Mouse (Mus musculus) megakaryocyte, embryonic 14.5 days (primary cell): ENCODE data around the gene Cd164. TPM values are rescaled to one million over a fixed set of nuclear protein-coding genes. Genes with fewer than 3 reads are reported as not detected.

ENCODE experiments used
- H3K27me3 ChIP-seq: replicated peaks from 2 replicates; pipeline ENCODE3; 2012; ENCODE audit warnings: inconsistent platforms
- H3K36me3 ChIP-seq: replicated peaks from 2 replicates; pipeline ENCODE3; 2012; ENCODE audit warnings: low read length, inconsistent platforms, mixed read lengths
- H3K4me1 ChIP-seq: 2 replicates; pipeline ENCODE4 v1.6.1; 2012; ENCODE audit warnings: inconsistent platforms
- H3K4me3 ChIP-seq: replicated peaks from 2 replicates; pipeline ENCODE3; 2012; ENCODE audit warnings: moderate library complexity, mild to moderate bottlenecking, inconsistent platforms
- H3K9me3 ChIP-seq: 2 replicates; pipeline ENCODE4 v1.6.1; 2012; ENCODE audit warnings: inconsistent platforms
- FLI1 ChIP-seq: IDR thresholded peaks from 2 replicates; pipeline ENCODE4 v1.6.1; 2012; ENCODE audit warnings: low read length, inconsistent platforms, mixed read lengths
- GATA1 ChIP-seq: IDR thresholded peaks from 3 replicates; pipeline ENCODE4 v1.6.1; 2012; ENCODE audit warnings: mixed read lengths, low read length, inconsistent platforms, borderline replicate concordance
- polyA plus RNA-seq: library from polyadenylated mRNA; stranded (reverse); fragments of >175 nt; gene quantifications from 2 replicates; pipeline ENCODE4 v1.2.3, GENCODE M21; 2012; ENCODE audit warnings: low replicate concordance; ENCODE audit not compliant: insufficient read depth

Gene Cd164
- polyA plus RNA-seq, 1 experiment = 56.7 TPM

DNA sequence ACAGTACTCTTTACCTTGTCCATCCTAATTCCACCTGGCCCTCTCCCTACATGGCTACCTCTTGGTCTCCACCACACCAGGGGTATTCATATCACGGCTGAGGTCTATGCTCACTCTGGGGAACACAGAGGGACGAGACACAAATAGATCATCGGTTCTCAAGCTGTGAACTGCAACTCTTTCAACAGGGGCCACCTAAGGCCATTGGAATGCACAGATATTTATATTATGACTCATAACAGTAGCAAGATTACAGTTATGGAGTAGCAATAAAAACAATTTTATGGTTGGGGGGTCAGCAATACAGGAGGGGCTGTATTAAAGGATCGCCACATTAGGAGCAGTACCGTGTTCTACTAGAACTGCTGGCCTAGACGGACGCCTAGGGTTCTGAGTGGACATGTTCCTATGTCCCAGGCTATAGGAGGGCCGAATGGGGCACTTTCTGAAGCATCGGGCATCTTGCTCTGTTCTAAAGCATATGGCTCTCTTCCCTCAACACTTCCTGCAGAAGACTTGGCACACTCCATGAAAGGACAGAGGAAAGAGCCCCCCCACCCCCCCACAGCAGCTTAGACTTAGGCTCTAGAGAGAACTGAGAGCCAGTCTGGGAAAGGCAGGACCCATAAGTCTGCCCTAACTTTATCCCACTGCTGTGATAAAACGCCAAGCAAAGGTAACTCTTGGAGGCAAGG is 42.6 kb downstream of the Cd164 start:
- Histone ChIP-seq H3K36me3 (peaks cover 4% of the 10 kb centered on the region), H3K9me3 (peaks cover 47% of the 10 kb centered on the region), H3K4me1 (peaks cover 5% of the 10 kb centered on the region), H3K4me3 (no peak overlapping the region), H3K27me3 (peaks cover 8% of the 10 kb centered on the region)
- TF ChIP-seq GATA1 (no peak), FLI1 (no peak)

DNA sequence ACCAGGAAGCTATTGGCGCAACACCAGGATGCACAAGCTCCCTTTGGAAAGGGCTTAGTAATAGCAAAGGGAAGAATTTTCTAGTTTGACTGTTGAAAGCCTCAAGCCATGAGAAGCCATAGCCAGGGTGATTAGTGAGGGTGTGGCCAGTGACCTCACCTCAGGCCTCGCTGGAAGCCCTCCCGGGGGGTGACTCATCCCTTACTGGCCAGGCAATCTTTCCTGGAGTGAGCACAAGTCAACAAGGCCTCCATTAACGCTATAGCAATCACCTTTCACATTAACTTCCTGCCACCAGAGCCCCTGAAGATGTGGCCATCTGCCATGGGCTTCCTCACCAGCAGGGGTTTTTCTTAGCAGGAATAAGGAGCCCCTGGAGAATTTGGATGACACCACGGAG is 45.9 kb downstream of the Cd164 start:
- Histone ChIP-seq H3K36me3 (peaks cover 4% of the 10 kb centered on the region), H3K4me3 (no peak overlapping the region), H3K4me1 (peaks cover 5% of the 10 kb centered on the region), H3K9me3 (peaks cover 26% of the 10 kb centered on the region), H3K27me3 (peaks cover 14% of the 10 kb centered on the region)
- no peak for TF ChIP-seq FLI1
- TF ChIP-seq GATA1 = no peak

DNA sequence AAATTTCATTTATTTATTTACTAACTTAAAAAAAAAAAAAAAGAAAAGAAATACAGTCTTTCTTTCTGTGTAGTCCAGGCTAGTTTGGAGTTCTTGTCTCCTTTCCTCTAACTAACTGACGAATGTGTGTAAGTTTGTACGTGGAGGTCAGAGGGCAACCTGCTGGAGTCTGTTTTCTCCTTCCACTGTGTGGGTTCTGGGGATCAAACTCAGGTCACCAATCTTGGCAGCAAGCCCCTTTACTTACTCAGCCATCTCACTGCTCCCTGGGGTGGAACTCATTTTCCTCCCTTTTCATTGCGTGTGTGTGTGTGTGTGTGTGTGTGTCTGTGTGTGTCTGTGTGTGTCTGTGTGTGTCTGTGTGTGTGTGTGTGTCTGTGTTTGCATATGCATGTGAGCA is 49.1 kb downstream of the Cd164 start:
- no peaks in the 10 kb centered on the region for H3K9me3 ChIP-seq
- peaks cover 25% of the 10 kb centered on the region for H3K27me3 ChIP-seq
- no peaks in the 10 kb centered on the region for H3K36me3 ChIP-seq
- H3K4me1 ChIP-seq = peaks cover 30% of the 10 kb centered on the region
- TF ChIP-seq GATA1 (no peak), FLI1 (no peak)
- no peak overlapping the region for H3K4me3 ChIP-seq

DNA sequence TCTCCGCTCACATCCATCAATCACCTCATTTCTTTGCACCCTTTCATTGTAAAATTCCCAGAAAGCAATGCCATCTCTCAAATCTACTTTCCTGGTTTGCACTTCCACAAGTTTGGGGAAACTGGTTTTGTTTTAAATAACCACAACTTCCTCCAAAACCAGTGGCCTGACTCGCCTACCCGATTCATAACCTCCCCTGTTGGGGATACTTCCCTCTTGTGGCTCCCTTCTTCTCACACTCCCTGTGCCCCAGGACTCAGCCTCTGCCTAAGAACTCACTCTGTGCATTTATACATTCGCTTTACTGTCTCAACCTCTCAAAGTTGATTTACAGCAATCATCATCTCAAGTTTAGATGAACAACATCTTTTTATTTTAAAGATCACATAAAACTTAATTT is 51.9 kb downstream of the Cd164 start:
- no peak for TF ChIP-seq GATA1
- no peak for TF ChIP-seq FLI1
- Histone ChIP-seq H3K4me1 (peaks cover 33% of the 10 kb centered on the region), H3K27me3 (peaks cover 23% of the 10 kb centered on the region), H3K9me3 (no peaks in the 10 kb centered on the region), H3K36me3 (no peaks in the 10 kb centered on the region), H3K4me3 (no peak overlapping the region)

DNA sequence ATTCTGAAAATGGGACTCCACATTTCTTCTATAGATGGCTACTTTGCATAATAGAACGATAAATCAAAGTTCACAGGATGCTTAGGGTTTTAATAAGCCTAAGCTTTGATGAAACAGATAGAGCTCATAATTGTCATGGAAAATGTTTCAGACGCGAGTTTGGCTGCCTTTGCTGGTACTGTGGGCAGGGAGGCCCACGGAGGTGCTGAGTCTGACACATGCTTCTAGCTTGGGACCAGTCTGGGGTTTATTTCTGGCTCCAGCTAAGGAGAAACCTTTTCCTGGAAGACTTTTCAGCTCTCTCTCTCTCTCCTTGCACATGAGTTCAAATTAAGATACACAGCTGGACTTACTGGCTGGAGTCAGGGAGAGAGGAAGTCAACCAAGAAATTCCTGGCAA is 53.1 kb downstream of the Cd164 start:
- Histone ChIP-seq H3K9me3 (no peaks in the 10 kb centered on the region), H3K4me3 (no peak overlapping the region), H3K27me3 (peaks cover 24% of the 10 kb centered on the region), H3K4me1 (peaks cover 33% of the 10 kb centered on the region), H3K36me3 (no peaks in the 10 kb centered on the region)
- no peak for TF ChIP-seq GATA1
- TF ChIP-seq FLI1 = no peak

DNA sequence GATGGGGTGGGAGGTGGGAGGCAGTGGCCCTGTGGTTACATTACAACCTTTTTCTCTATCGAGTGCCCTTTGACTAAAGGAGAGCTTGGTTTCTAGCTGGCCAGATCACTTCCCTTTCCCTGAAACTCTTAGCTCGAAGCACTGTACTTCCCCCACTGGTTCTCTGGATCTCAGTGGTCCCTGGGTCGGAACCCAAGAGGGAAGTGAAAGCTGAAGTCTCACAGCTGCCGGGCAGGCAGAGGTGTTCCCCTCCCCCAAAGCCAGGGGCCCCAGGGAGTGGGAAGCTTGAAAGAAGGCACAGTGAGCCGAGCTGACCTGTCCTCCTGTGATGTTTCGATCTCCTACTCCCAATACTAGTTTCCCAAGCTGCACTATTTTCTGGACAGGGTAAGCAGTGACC is 54.0 kb downstream of the Cd164 start:
- H3K4me3 ChIP-seq = peak overlapping the region; percentile 74
- no peaks in the 10 kb centered on the region for H3K9me3 ChIP-seq
- peaks cover 25% of the 10 kb centered on the region for H3K27me3 ChIP-seq
- H3K4me1 ChIP-seq = peaks cover 33% of the 10 kb centered on the region
- no peak for TF ChIP-seq FLI1
- TF ChIP-seq GATA1 = no peak
- no peaks in the 10 kb centered on the region for H3K36me3 ChIP-seq

DNA sequence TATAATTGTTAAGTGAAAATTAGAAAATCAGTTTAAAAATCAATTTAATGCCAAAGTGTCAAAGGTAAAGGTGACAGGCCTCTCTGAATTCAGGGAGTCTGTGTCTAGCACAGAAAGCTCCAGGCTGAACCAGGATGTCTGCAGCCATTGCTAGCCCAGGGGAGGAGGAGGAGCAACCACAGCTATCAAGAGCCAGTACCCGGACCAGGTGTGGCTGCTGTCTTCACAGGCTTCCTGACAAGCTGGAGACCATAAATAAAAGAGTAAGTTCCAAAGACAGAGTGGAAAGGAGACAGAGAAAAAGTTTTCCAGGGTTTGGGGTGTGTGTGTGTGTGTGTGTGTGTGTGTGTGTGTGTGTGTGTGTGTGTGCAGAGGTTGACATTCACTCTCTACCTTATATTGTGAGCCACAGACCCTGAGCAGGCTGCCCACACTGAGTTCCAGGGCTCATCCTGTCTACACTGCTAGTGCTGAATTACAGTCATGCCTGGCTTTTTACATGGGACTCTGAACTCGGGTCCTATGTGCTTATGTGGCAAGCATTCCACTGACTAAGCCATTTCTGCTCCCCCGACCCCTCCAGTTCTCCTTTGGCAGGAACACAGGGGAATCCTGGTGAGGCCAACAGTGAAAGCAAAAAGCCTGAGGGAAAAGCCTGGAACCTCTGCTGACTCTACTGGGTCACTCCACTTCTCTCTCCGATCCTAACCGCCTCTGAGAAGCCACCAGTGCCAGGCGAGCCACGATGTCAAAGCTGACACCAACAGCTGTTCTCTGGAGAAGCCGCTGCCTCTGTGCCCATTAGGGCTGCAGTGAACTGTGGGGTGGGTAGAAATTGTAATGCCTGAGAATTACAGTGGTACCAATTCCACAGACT is 56.5 kb downstream of the Cd164 start:
- Histone ChIP-seq H3K4me3 (no peak overlapping the region), H3K9me3 (no peaks in the 10 kb centered on the region), H3K27me3 (peaks cover 22% of the 10 kb centered on the region), H3K36me3 (no peaks in the 10 kb centered on the region), H3K4me1 (peaks cover 38% of the 10 kb centered on the region)
- TF ChIP-seq FLI1 (no peak), GATA1 (no peak)

DNA sequence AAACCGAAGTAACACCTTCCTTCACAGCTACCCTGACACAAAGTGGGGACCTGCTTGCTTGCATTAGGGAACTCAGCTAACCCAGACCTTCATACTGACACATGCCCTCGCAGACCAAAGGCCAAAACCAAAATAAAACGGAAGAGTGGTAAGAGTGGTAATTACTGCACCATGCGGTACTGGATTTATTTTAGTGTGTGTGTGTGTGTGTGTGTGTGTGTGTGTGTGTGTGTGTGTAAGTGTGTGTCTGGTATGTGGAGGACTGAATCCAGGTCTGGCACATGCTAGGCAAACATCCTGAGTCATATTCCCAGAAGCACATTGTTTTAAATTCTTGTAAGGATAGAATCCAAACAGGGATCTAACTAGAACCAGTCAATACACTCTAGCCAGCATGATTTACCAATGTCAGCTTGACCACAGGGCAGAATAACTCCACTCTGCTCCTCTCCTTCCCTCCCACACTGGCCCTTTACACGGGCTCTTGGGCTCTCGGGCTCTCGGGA is 57.2 kb downstream of the Cd164 start:
- Histone ChIP-seq H3K9me3 (no peaks in the 10 kb centered on the region), H3K36me3 (no peaks in the 10 kb centered on the region), H3K27me3 (peaks cover 20% of the 10 kb centered on the region), H3K4me3 (no peak overlapping the region), H3K4me1 (peaks cover 36% of the 10 kb centered on the region)
- TF ChIP-seq GATA1 = no peak
- TF ChIP-seq FLI1 = no peak

DNA sequence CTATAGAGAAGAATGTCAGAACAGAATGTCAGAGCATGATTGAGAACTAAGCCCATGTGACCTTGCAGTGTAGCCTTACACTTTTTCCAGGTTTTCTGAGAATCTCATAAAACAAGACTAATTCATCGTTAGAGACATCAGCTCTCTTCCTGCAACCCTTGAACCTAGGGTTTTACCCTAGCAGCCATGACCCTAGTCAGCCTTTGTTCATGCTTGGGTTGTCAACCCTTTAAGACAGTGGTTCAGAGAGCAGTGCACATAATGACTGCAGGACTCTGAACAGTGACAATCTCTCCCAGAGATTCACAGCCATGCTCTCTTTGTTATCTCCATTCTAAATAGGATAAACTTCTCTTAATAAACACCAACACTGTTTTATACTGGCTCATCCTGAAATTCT is 59.3 kb downstream of the Cd164 start:
- peaks cover 12% of the 10 kb centered on the region for H3K27me3 ChIP-seq
- TF ChIP-seq FLI1 (no peak), GATA1 (no peak)
- no peaks in the 10 kb centered on the region for H3K36me3 ChIP-seq
- peaks cover 21% of the 10 kb centered on the region for H3K4me1 ChIP-seq
- no peaks in the 10 kb centered on the region for H3K9me3 ChIP-seq
- H3K4me3 ChIP-seq = no peak overlapping the region

DNA sequence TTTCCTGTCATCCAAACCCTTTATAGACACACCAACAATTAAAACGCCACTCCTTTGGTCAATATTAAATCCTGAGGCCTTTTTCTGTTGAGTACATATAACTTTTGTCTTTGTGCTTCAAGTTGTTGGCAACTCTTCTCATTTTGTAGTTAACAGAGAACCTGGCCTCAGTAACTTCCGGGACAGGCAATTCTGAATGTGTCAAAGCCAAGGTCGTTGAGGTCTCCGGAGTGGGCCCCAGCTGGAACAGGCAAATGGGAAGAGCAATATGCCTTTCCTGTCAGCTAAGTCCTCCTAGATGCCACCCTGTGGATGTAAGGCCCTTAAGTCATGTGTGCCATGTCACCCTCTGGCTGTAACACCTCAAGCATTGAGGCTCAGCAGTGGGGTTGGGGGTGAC is 61.2 kb downstream of the Cd164 start:
- TF ChIP-seq GATA1 = no peak
- no peak for TF ChIP-seq FLI1
- H3K36me3 ChIP-seq = no peaks in the 10 kb centered on the region
- H3K4me1 ChIP-seq = peaks cover 20% of the 10 kb centered on the region
- no peak overlapping the region for H3K4me3 ChIP-seq
- H3K27me3 ChIP-seq = peaks cover 14% of the 10 kb centered on the region
- no peaks in the 10 kb centered on the region for H3K9me3 ChIP-seq

Other genes with a start within 250 kb of the Cd164 start
- gene Fig4, start 216.2 kb upstream of the Cd164 start, polyA plus RNA-seq = 1.5 TPM in 1 of 2 replicates, not detected in the other
- not detected in 2 replicates for gene Ak9, start 215.4 kb upstream of the Cd164 start, polyA plus RNA-seq
- gene Zbtb24, start 69.0 kb upstream of the Cd164 start, polyA plus RNA-seq = 2.4 and 3.3 TPM in 2 replicates
- 4.7 and 17.3 TPM in 2 replicates for gene Mical1, start 43.1 kb upstream of the Cd164 start, polyA plus RNA-seq
- gene Smpd2, start 29.0 kb upstream of the Cd164 start, polyA plus RNA-seq = 9.3 and 13.7 TPM in 2 replicates
- gene Ppil6, start 29.0 kb upstream of the Cd164 start, polyA plus RNA-seq = not detected in 2 replicates
- gene Ccdc162, start 197.2 kb downstream of the Cd164 start, polyA plus RNA-seq = not detected in 2 replicates